Mouse (Mus musculus) lung, adult 2 months (tissue): ENCODE results near the gene Elavl1.
A peak's percentile ranks its signal among the peaks of the same experiment; 100 is the strongest.

ENCODE experiments used
- CTCF ChIP-seq: fragments of 200-500 bp; IDR thresholded peaks from 2 replicates; pipeline ENCODE4 v1.5.1; 2011; ENCODE audit warnings: mild to moderate bottlenecking, low read length, control low read depth; ENCODE audit not compliant: insufficient read depth
- POLR2A ChIP-seq: fragments of 200-500 bp; IDR thresholded peaks from 2 replicates; pipeline ENCODE4 v1.6.1; 2011; ENCODE audit warnings: low read depth, mild to moderate bottlenecking, control low read depth, low read length, borderline replicate concordance; ENCODE audit errors: extremely low read depth

- TF ChIP-seq CTCF (no peak), POLR2A (peak; percentile 47; the same call in 1 of the 2 replicates)
Observed at GRCm38 (mm10) chr8:4237814-4238433, 87.3 kb downstream of the Elavl1 start.
